Mouse (Mus musculus) cerebellum, adult 2 months (tissue): ENCODE measurements around the gene Gabarapl1. TPM values are rescaled to one million over a fixed set of nuclear protein-coding genes. Genes with fewer than 3 reads are reported as not detected.
"Not testable (repeated sequence)": the region's sequence is repeated elsewhere in the genome, so short reads cannot be mapped to it uniquely, and the experiment has no call there.

Source experiments
- DNase-seq, 2 experiments: peaks; one replicate each; pipeline ENCODE4 v3.0.0; 2021
- H3K27ac ChIP-seq: fragments of 200-500 bp; 2 replicates; pipeline ENCODE4 v1.5.1; 2012; ENCODE audit warnings: low read length, control low read depth, inconsistent platforms; ENCODE audit not compliant: insufficient read depth
- H3K27me3 ChIP-seq: fragments of 200-500 bp; 2 replicates; pipeline ENCODE4 v1.6.1; 2012; ENCODE audit warnings: inconsistent platforms, mild to moderate bottlenecking, low read length, moderate library complexity; ENCODE audit not compliant: control insufficient read depth, insufficient read depth
- H3K4me1 ChIP-seq: fragments of 200-500 bp; 2 replicates; pipeline ENCODE4 v1.6.1; 2011; ENCODE audit warnings: low read length; ENCODE audit not compliant: control insufficient read depth, insufficient read depth
- H3K4me3 ChIP-seq: fragments of 200-500 bp; replicated peaks from 2 replicates; pipeline ENCODE3; 2011; ENCODE audit warnings: mild to moderate bottlenecking, low read depth, low read length, control low read depth; ENCODE audit not compliant: insufficient read depth
- CTCF ChIP-seq: fragments of 200-500 bp; IDR thresholded peaks from 2 replicates; pipeline ENCODE4 v1.5.1; 2011; ENCODE audit warnings: low read depth, mild to moderate bottlenecking, control low read depth, low read length, moderate library complexity, borderline replicate concordance; ENCODE audit not compliant: insufficient read depth
- POLR2A ChIP-seq: fragments of 200-500 bp; IDR thresholded peaks from 2 replicates; pipeline ENCODE4 v1.6.1; 2011; ENCODE audit warnings: low read length, control low read depth, borderline replicate concordance; ENCODE audit not compliant: insufficient read depth
- WGBS: fragments of 180-500 bp; shearing (Covaris S2); methylation state at CpG from one replicate; pipeline ENCODE4 v1.1.7; 2018; 5-methylcytosine and 5-hydroxymethylcytosine counted together
- polyA plus RNA-seq: library from polyadenylated mRNA; depleted of rRNA; stranded (reverse); fragments of >200 nt; gene quantifications from 2 replicates; pipeline ENCODE4 v1.2.3, GENCODE M21; 2012; rRNA removed

Gabarapl1 gene
- 380 and 434 TPM in 2 replicates for polyA plus RNA-seq

GRCm38 (mm10) chr6:129532942-129533860 is at the start of gene Gabarapl1:
Gene Gabarapl1 (plus strand): TSS chr6:129533160.
- H3K27ac ChIP-seq = peak within 1 kb of the TSS; percentile 78
- H3K4me3 ChIP-seq = peak within 1 kb of the TSS; percentile 96
- no peaks in the 10 kb centered on the region for H3K27me3 ChIP-seq
- DNase-seq = peak; percentile 83 to 85
- WGBS = under 1% methylated on average over 55 of the region's 55 CpGs
- H3K4me1 ChIP-seq = peaks cover 5% of the 10 kb centered on the region
- TF ChIP-seq CTCF = no peak
- TF ChIP-seq POLR2A = peak; percentile 47; the same call in 1 of the 2 replicates

GRCm38 (mm10) chr6:129494924-129495323 is 38.0 kb upstream of the Gabarapl1 start:
- Histone ChIP-seq H3K27ac (no peak overlapping the region), H3K27me3 (no peaks in the 10 kb centered on the region), H3K4me3 (no peak overlapping the region), H3K4me1 (no peaks in the 10 kb centered on the region)
- TF ChIP-seq POLR2A = no peak
- TF ChIP-seq CTCF = no peak
- no peak for DNase-seq
- 83% methylated on average over 4 of the region's 4 CpGs for WGBS

- WGBS = 66% methylated on average over 3 of the region's 3 CpGs
- H3K27me3 ChIP-seq = no peaks in the 10 kb centered on the region
- no peak overlapping the region for H3K4me3 ChIP-seq
- DNase-seq = no peak
- no peak overlapping the region for H3K27ac ChIP-seq
- no peaks in the 10 kb centered on the region for H3K4me1 ChIP-seq
- no peak for TF ChIP-seq POLR2A
- TF ChIP-seq CTCF = no peak
Measured at GRCm38 (mm10) chr6:129497345-129498218, 35.4 kb upstream of the Gabarapl1 start.

GRCm38 (mm10) chr6:129499516-129499915 is 33.4 kb upstream of the Gabarapl1 start:
- not testable (repeated sequence) for DNase-seq, H3K4me1 ChIP-seq, H3K27me3 ChIP-seq, H3K4me3 ChIP-seq, H3K27ac ChIP-seq
- 92% methylated on average over 1 of the region's 1 CpGs for WGBS

- 84% methylated on average over 2 of the region's 2 CpGs for WGBS
- TF ChIP-seq CTCF (no peak), POLR2A (no peak)
- Histone ChIP-seq H3K4me1 (no peaks in the 10 kb centered on the region), H3K27me3 (no peaks in the 10 kb centered on the region), H3K27ac (no peak overlapping the region), H3K4me3 (no peak overlapping the region)
- no peak for DNase-seq
Measured at GRCm38 (mm10) chr6:129503471-129503870, 29.5 kb upstream of the Gabarapl1 start.

GRCm38 (mm10) chr6:129507024-129507423 is 25.9 kb upstream of the Gabarapl1 start, which contains the start of gene Olr1:
Gene Olr1 (minus strand): TSS chr6:129507165.
- no peak within 1 kb of the TSS for H3K27ac ChIP-seq
- H3K27me3 ChIP-seq = no peaks in the 10 kb centered on the region
- TF ChIP-seq CTCF (no peak), POLR2A (no peak)
- H3K4me1 ChIP-seq = no peaks in the 10 kb centered on the region
- no peak for DNase-seq
- H3K4me3 ChIP-seq = no peak within 1 kb of the TSS
- 65% methylated on average over 9 of the region's 9 CpGs for WGBS

- TF ChIP-seq CTCF = no peak
- no peak for TF ChIP-seq POLR2A
- H3K4me1 ChIP-seq = no peaks in the 10 kb centered on the region
- WGBS = 69% methylated on average over 6 of the region's 6 CpGs
Measured at GRCm38 (mm10) chr6:129510120-129510911, 22.6 kb upstream of the Gabarapl1 start.

More at GRCm38 (mm10) chr6:129510120-129510911, 22.6 kb upstream of the Gabarapl1 start:
- no peak for DNase-seq
- Histone ChIP-seq H3K4me3 (no peak overlapping the region), H3K27me3 (no peaks in the 10 kb centered on the region), H3K27ac (no peak overlapping the region)
